Mouse (Mus musculus): ENCODE measurements around the gene Rgs16.

DNA sequence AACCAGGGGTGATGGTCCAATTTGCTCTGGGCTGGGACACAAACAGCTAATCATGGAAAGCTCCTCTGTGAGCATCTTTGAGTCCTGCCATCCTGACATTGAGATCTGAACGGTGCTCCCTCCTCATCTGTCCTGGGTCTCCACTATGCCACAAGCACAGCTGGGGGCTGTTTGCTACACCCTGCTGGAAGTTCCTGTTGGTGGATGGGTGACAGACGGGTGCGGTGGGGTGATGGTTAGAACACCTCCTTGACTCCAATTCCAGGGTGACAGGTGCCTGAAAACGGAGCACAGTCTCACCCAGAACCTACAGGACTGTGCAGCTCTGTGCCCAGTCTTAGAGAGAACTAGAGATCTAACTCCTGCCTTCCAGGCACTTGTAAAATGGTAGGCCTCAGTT lies 5.3 kb upstream of the Rgs16 start:
- no peak for TF ChIP-seq CTCF (IDR thresholded peaks at IDR 0.05; ENCODE audit: control insufficient read depth, insufficient read depth, low read length)
- no peak for TF ChIP-seq POLR2A (IDR thresholded peaks at IDR 0.05; ENCODE audit: borderline replicate concordance, control insufficient read depth, low read depth, low read length)
